Mouse (Mus musculus): ENCODE measurements around the gene Btbd35f3. TPM values are rescaled to one million over a fixed set of nuclear protein-coding genes. Genes with fewer than 3 reads are reported as not detected.

The Btbd35f3 gene
- not detected for polyA plus RNA-seq (2015; fragmentation: Illumina TruSeq; extraction: RNeasy Lipid Tissue Mini Kit (QIAGEN cat#74804); ENCODE audit: insufficient read depth, low replicate concordance)

DNA sequence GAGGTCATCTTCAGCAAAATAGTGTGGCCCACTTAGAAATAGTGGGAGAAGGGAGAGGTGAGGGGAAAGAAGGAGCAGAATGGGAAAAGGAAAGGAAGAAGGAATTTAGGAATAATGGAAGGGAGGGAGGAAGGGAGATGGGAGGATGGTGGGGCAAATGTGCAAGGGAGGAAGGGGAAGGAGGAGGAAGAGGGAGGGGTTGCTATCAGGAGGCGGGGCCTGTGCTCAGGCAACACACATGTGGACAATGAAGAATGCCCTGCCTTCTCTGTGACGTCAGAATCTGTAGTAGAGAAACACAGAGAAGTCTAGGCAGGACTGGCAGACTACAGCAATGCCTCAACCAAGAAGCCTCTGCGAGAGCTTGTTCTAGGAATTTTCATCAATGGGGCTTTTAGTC is at the start of gene Btbd35f3:
TSS of gene Btbd35f3 (plus strand) at position 301 of the 400 bp plus-strand sequence.

Other genes starting within 250 kb of the Btbd35f3 start
- not detected for gene Btbd35f16, start 80.7 kb upstream of the Btbd35f3 start, polyA plus RNA-seq (2015; fragmentation: Illumina TruSeq; extraction: RNeasy Lipid Tissue Mini Kit (QIAGEN cat#74804); ENCODE audit: insufficient read depth, low replicate concordance)
- not detected for gene Btbd35f28, start 158.9 kb downstream of the Btbd35f3 start, polyA plus RNA-seq (2015; fragmentation: Illumina TruSeq; extraction: RNeasy Lipid Tissue Mini Kit (QIAGEN cat#74804); ENCODE audit: insufficient read depth, low replicate concordance)

Measured in spleen, adult 10 weeks (tissue).